Mouse (Mus musculus) frontal cortex, postnatal 10 days (tissue): ENCODE measurements around the gene Oasl1.
A peak's percentile ranks its signal among the peaks of the same experiment; 100 is the strongest.
"Not testable (repeated sequence)": the region's sequence is repeated elsewhere in the genome, so short reads cannot be mapped to it uniquely, and the experiment has no call there.

ENCODE experiments used
- DNase-seq, 2 experiments: peaks; one replicate each; pipeline ENCODE4 v3.0.0; 2022; ENCODE audit warnings: low spot score in 2 of 2, mixed read lengths in 1 of 2

The Oasl1 gene

GRCm38 (mm10) chr5:114926153-114926684 is 3.2 kb downstream of the Oasl1 start:
- DNase-seq: no peak

GRCm38 (mm10) chr5:114926753-114927152 is 3.7 kb downstream of the Oasl1 start:
- DNase-seq: no peak

DNA sequence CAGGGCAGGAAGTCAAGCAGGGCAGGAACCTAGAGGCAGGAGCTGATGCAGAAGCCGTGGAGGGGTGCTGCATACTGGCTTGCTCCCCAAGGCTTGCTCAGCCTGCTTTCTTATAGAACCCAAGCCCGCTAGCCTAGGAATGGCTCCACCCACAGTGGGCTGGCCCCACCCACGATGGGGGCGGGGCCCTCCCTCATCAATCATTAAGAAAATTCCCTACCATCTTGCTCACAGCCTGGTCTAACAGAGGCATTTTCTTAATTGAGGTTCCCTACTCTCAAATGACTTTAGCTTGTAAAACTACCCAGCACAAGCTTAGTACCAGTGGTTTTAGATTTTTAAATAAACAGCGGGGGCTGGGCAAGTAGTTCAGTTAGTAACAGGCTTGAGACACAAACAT is 8.6 kb downstream of the Oasl1 start:
- no peak for DNase-seq

DNA sequence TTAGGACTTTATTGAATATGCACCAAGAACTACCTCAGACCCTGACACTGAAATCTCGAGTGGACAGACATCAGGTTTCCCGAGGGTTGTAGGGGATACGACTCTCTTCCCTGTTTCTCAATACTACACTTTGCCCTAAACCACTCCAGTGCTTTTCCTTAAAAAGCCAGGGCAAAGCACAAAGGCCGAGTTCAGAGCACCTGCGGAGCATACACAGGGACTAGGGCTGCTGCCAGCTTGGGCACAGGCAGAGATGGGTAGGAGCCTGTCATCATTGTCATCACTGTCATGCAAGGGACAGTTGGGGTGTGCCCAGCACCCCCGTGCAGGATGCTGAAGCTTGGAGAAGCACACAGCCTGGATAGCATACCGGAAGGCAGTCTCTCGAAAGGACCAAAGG is 10.2 kb downstream of the Oasl1 start:
- DNase-seq: no peak

DNA sequence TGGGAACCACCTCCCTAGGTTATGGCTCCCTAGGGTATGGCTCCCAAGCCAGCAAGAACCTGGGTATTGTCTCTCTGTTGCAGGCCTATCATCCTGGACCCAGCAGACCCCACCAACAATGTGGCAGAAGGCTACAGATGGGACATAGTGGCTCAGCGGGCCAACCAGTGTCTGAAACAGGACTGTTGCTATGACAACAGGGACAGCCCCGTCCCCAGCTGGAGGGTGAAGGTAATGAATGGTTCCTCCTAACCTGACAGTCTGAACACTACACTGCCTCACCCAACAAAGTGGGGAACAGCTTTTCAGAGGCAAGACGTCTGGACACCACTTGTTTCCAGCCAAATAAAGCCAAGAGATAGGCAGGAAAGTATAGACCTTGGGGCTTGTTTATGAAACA is 12.8 kb downstream of the Oasl1 start:
- no peak for DNase-seq

DNA sequence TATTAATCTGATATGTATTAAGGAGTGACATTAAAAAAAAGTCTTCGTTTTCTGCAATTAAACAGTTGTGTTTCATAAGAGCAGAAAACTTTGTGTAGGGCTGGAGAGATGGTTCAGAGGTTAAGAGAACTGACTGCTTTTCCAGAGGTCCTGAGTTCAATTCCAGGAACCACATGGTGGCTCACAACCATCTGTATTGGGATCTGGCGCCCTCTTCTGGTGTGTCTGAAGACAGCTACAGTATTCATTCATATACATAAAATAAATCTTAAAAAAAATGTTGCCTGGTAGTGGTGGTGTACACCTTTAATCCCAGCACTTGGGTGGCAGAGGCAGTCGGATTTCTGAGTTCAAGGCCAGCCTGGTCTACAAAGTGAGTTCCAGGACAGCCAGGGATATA is 18.1 kb downstream of the Oasl1 start:
- not testable (repeated sequence) for DNase-seq

- DNase-seq: peak; percentile 85 to 86
These were observed 19.2 kb downstream of the Oasl1 start, which contains the start of gene 2210016L21Rik for GRCm38 (mm10) chr5:114942074-114942765. Gene 2210016L21Rik, plus strand, starts transcription at chr5:114942158.

GRCm38 (mm10) chr5:114942766-114943130 is 19.7 kb downstream of the Oasl1 start:
- DNase-seq: no peak

DNA sequence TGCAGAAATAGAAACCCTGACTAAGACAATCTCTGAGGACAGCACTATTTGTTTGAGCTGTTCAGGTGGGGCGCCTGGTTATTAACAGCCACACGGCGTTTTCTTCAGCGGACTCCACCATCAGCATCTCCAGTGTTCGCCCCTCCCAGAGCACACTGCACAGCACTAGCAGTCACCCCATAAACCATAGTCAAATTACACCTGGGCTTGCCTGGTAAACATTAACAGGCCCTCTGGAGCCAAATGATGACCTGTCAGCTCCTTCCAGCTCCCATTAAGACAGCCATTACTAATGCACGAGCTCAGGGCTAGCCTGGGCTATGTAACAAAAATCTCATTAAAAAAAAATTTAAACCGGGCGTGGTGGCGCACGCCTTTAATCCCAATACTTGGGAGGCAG is 22.0 kb downstream of the Oasl1 start:
- DNase-seq: no peak

- DNase-seq: no peak
These were observed 25.9 kb downstream of the Oasl1 start for GRCm38 (mm10) chr5:114948891-114949290.

DNA sequence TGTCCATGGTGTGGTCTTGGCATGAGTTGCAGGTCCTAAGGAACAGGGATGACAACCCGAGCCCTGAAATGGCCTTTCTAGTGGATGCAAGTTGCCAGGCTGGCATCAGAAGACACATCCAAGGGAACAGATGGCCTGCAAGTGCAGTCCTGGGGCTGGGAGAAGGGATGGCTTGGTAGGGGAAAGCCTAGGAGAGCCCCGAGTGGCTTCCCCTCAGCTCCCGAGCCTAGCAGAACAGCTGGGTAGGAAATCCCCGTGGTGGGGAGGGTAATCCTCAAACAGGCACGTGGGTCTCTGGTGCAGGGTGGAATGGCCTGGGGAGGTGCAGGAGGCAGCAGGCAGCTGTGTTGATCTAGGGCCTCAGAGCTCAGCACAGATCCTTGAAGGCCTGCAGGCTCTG is 26.3 kb downstream of the Oasl1 start:
- no peak for DNase-seq

- DNase-seq: no peak
These were observed 26.8 kb downstream of the Oasl1 start for GRCm38 (mm10) chr5:114949812-114950211.

GRCm38 (mm10) chr5:114950669-114951068 is 27.6 kb downstream of the Oasl1 start:
- no peak for DNase-seq

DNA sequence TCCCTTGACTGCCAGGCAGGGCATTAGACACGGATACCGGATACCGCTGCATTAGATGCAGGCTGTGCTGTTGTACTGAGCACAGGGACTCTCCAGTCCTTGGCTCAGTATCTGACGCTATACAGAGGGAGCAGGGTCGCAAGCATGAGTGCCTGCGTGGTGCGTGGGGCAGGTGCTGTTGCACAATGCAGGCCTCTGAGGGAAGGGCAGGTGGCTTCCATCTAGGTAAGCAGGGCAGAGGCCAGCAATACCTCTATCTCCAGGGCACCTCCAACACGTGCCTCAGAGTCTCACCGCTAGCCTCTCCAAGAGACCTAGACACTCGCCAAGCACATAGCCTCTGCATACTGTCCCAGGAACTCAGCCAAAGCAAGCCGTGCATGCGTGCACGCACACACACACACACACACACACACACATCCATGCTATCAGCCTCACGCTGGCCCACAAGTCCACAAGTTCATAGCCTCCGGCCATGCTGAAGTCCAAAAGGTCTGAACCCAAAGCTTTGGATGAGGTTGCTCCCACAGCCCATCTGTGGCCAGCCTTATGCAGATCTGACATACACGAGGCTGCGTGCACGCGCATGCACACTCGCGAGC is 28.3 kb downstream of the Oasl1 start:
- no peak for DNase-seq

- no peak for DNase-seq
These were observed 30.3 kb downstream of the Oasl1 start for GRCm38 (mm10) chr5:114953326-114953725.

DNA sequence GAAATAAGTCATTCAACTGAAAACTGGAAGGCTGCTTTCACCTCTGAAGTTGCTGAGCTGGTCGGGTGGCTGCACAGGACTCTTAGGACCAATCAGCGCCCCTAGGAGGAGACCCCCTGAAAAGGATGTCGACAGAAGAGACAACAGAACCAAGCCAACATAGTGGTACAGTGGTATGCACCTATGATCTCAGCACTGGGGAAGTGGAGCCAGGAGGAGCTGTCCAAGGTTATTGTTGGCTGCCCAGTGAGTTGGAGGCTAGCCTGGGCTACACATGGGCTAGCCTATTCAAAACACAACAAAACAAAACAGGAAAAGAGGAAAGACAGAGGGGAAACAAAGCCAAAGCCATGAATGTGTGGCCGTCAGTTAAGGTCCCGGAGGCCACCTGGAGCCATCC is 35.0 kb downstream of the Oasl1 start:
- DNase-seq: no peak

GRCm38 (mm10) chr5:114961590-114962360 is 38.7 kb downstream of the Oasl1 start:
- no peak for DNase-seq

- DNase-seq: no peak
These were observed 41.4 kb downstream of the Oasl1 start for GRCm38 (mm10) chr5:114964315-114964966.

GRCm38 (mm10) chr5:114964967-114965898 is 42.2 kb downstream of the Oasl1 start:
- no peak for DNase-seq

DNA sequence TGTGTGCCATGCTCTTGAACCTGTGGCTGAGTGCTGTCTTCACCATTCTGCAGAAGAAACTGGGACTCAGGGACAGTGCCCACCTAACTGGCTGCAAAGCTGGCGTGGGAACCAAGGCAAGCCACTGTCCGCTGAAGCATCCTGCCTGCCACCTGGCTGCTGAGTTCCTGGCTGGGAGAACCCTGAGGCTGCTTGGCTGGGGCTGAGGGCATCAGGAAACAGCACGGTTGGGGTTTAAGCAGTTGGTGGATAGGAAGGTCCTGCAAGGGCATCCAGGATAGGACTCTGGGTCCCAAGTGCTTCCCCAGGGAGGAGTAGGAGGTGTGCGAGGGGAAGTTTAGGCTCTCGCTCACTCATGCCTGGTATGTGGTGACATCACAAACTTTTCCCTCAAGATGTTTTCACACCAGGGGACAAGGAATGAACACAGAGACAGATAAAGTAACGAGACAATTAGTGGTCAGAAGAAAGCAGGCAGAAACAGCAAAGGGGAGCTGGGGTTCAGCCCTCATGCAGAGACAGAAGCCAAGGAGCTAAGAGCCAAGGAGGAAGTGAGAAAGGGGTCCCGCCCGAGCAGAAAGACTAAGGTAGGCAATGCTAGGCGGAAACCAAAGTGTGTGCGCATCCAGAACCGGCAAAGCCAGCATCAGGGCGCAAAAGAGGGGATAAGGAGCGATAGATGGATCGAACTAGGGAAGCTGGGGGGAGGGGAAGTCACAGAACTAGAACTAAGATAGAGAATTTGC is 44.7 kb downstream of the Oasl1 start:
- no peak for DNase-seq
